Mouse (Mus musculus) ES-Bruce4 (cell line): Measurements from ENCODE around the gene Cd93. TPM values are rescaled to one million over a fixed set of nuclear protein-coding genes. Genes with fewer than 3 reads are reported as not detected.

Experiments
- H3K27ac ChIP-seq: 2 replicates; pipeline ENCODE4 v1.5.1; 2012; ENCODE audit warnings: low read length, inconsistent platforms; ENCODE audit not compliant: insufficient read depth
- H3K27me3 ChIP-seq: 2 replicates; pipeline ENCODE4 v1.6.1; 2012; ENCODE audit warnings: mild to moderate bottlenecking, low read length, inconsistent platforms; ENCODE audit not compliant: control insufficient read depth, poor library complexity, insufficient read depth, severe bottlenecking
- H3K36me3 ChIP-seq: 2 replicates; pipeline ENCODE4 v1.6.1; 2012; ENCODE audit warnings: inconsistent platforms, mild to moderate bottlenecking, low read length, moderate library complexity; ENCODE audit not compliant: control insufficient read depth, poor library complexity, insufficient read depth, severe bottlenecking
- H3K4me1 ChIP-seq: one replicate; pipeline ENCODE4 v1.8.1; 2011; ENCODE audit warnings: low read length; ENCODE audit not compliant: control insufficient read depth, insufficient read depth
- H3K4me3 ChIP-seq: 2 replicates; pipeline ENCODE4 v1.5.1; 2011; ENCODE audit warnings: low read depth, mild to moderate bottlenecking, low read length
- H3K9ac ChIP-seq: 2 replicates; pipeline ENCODE4 v1.6.1; 2012; ENCODE audit warnings: low read depth, mild to moderate bottlenecking, inconsistent platforms; ENCODE audit not compliant: poor library complexity, severe bottlenecking
- H3K9me3 ChIP-seq: replicated peaks from 2 replicates; pipeline ENCODE4 v1.6.1; 2012; ENCODE audit warnings: mild to moderate bottlenecking, low read length, inconsistent platforms; ENCODE audit not compliant: control insufficient read depth, poor library complexity, insufficient read depth, severe bottlenecking
- CTCF ChIP-seq: IDR thresholded peaks from one replicate; pipeline ENCODE4 v1.8.1; 2011; ENCODE audit warnings: low read depth, low read length
- EP300 ChIP-seq: IDR thresholded peaks from 2 replicates; pipeline ENCODE4 v1.6.1; 2011; ENCODE audit warnings: low read depth, low read length; ENCODE audit not compliant: insufficient read depth
- POLR2A ChIP-seq: IDR thresholded peaks from one replicate; pipeline ENCODE4 v1.8.1; 2011; ENCODE audit warnings: low read length; ENCODE audit not compliant: insufficient read depth
- polyA plus RNA-seq: library from polyadenylated mRNA; stranded (reverse); fragments of >200 nt; gene quantifications from 2 replicates; pipeline ENCODE4 v1.2.4, GENCODE M21; 2011; ENCODE audit warnings: low read depth; ENCODE audit not compliant: missing spikeins, insufficient read depth, insufficient read length

Cd93 gene
- polyA plus RNA-seq, 1 experiment: 0.15 TPM

DNA sequence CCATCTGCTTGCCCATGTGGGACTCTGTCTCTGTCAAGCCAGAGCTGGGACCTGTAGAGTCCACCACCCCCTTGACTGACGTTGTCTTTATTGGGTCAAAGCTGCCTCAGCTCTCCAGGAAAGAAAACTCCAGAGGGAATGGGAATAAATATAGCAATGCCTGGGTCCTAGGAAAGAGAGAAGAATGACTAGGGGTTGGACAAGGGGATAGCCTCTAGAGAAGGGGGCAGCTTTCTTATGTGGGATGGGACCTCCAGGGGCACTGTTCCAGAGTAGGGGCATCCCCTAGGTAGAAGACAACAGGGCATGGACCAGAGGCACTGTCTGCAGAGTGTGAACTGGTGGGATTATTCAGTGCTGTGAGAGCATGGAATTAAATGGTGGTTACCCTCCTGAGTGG, 33.5 kb downstream of the Cd93 start:
- H3K4me1 ChIP-seq: no peaks in the 10 kb centered on the region
- H3K9ac ChIP-seq: no peak overlapping the region
- TF ChIP-seq EP300 (no peak), CTCF (no peak), POLR2A (no peak)
- H3K4me3 ChIP-seq: no peak overlapping the region
- peaks cover 8% of the 10 kb centered on the region for H3K9me3 ChIP-seq
- H3K27me3 ChIP-seq: no peaks in the 10 kb centered on the region
- no peaks in the 10 kb centered on the region for H3K36me3 ChIP-seq
- H3K27ac ChIP-seq: no peak overlapping the region

GRCm38 (mm10) chr2:148409141-148409540, 34.2 kb downstream of the Cd93 start:
- H3K4me3 ChIP-seq: no peak overlapping the region
- H3K4me1 ChIP-seq: no peaks in the 10 kb centered on the region
- peaks cover 8% of the 10 kb centered on the region for H3K9me3 ChIP-seq
- no peaks in the 10 kb centered on the region for H3K36me3 ChIP-seq
- H3K9ac ChIP-seq: no peak overlapping the region
- peak; percentile 41 for TF ChIP-seq CTCF
- no peak for TF ChIP-seq POLR2A
- H3K27me3 ChIP-seq: no peaks in the 10 kb centered on the region
- H3K27ac ChIP-seq: no peak overlapping the region

DNA sequence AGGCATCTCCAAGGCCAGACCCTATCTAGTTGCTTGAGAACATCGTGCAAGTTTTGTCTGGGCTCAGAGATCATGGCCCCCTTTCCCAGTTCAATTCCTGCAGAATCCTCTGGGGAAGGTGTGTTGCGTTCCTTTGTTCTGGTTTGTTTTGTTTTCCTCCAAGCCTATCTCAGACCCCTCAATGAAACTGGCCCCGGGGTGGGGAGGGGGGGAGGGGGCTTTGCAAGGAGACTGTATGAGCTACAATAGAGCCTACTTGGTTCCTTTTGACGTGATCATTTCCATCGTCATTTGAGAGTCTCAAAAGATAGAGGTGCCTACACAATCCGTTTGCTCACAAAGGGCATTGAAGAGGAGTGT, 34.6 kb downstream of the Cd93 start:
- H3K4me3 ChIP-seq: 0 out of 2 replicates have a peak overlapping the region, but pooled peaks have one; percentile 10
- peaks cover 8% of the 10 kb centered on the region for H3K9me3 ChIP-seq
- peak overlapping the region; percentile 21 for H3K27ac ChIP-seq
- no peaks in the 10 kb centered on the region for H3K27me3 ChIP-seq
- no peak overlapping the region for H3K9ac ChIP-seq
- no peaks in the 10 kb centered on the region for H3K4me1 ChIP-seq
- no peaks in the 10 kb centered on the region for H3K36me3 ChIP-seq
- TF ChIP-seq CTCF: no peak

DNA sequence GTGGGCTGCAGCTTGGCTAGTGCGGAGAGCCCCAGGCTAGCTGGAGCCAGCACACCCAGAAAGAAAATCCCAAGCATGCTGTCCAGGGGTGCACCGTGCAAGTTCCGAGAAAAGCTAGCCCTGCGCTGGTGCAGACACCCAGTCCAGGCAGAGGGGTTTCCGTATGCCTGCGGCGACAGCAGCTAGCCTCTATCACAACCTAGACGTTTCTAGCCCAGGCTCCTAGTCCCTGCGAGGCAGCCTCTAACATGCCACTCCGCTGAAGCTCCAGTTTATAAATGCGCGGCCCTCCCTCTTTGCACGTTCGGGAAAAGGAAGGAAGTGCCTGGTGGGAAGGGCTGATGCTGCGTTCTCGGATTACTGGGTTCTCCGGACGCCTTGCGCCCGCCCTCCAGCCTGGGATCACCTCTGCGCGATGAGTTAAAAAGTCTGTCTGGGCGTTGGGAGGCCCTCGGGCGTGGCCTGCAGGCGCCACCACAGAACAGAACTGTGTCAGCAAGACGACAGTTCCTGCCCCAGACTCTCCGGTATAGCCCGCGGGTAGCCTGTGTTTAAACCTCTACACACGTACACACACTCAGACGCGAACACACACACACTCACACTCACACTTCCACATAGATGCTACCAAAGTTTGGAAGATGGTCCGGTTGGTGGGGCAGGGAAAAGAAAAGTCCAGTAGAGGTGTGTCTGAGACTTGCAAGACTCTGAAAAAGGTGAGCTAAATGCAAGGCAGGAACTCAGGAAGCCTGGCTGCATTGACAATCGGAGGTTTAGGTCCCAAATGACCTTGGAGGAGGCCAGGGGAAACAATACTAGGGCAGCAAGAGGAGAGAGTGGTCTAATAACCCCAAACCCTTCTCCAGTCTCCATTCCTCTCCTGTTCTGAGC, 35.2 kb downstream of the Cd93 start, which contains the start of gene Thbd:
Gene Thbd (minus strand): TSS at position 319 of the 891 bp plus-strand sequence.
- H3K4me3 ChIP-seq: peak within 1 kb of the TSS; percentile 10
- H3K27ac ChIP-seq: peak within 1 kb of the TSS; percentile 21
- H3K36me3 ChIP-seq: no peaks in the 10 kb centered on the region
- TF ChIP-seq CTCF (no peak), EP300 (peak; percentile 24; the same call in 1 of the 2 replicates)
- no peaks in the 10 kb centered on the region for H3K4me1 ChIP-seq
- H3K9me3 ChIP-seq: peaks cover 8% of the 10 kb centered on the region
- H3K9ac ChIP-seq: no peak within 1 kb of the TSS
- no peaks in the 10 kb centered on the region for H3K27me3 ChIP-seq

GRCm38 (mm10) chr2:148406971-148407869, 36.1 kb downstream of the Cd93 start:
- Histone ChIP-seq H3K36me3 (no peaks in the 10 kb centered on the region), H3K27ac (no peak overlapping the region), H3K27me3 (no peaks in the 10 kb centered on the region), H3K9me3 (peaks cover 8% of the 10 kb centered on the region), H3K9ac (no peak overlapping the region), H3K4me3 (peak overlapping the region; percentile 10), H3K4me1 (no peaks in the 10 kb centered on the region)
- TF ChIP-seq CTCF (no peak), EP300 (no peak), POLR2A (no peak)
